Mouse (Mus musculus) hindbrain, postnatal 0 days (tissue): ENCODE measurements around the gene Cyp2f2. TPM values are rescaled to one million over a fixed set of nuclear protein-coding genes. Genes with fewer than 3 reads are reported as not detected.

Experiments used
- ATAC-seq: fragments of 200-750 bp; cut with Nextera tagmentation; 2 replicates; pipeline ENCODE4 v1.8.0; 2017; ENCODE audit warnings: mild to moderate bottlenecking, moderate TSS enrichment, moderate library complexity
- DNase-seq: peaks from one replicate; pipeline ENCODE4 v3.0.0-alpha.2; 2015; ENCODE audit warnings: low spot score
- H3K27ac ChIP-seq: fragments of 300-500 bp; sonication (generic); 2 replicates; pipeline ENCODE4 v1.5.1; 2014; ENCODE audit warnings: mild to moderate bottlenecking
- H3K27me3 ChIP-seq: fragments of 300-500 bp; sonication (generic); 2 replicates; pipeline ENCODE4 v1.6.1; 2014; ENCODE audit warnings: low read length, mixed read lengths; ENCODE audit not compliant: insufficient read depth
- H3K36me3 ChIP-seq: fragments of 300-500 bp; sonication (generic); 2 replicates; pipeline ENCODE4 v1.6.1; 2014; ENCODE audit warnings: low read length, mixed read lengths; ENCODE audit not compliant: insufficient read depth
- H3K4me1 ChIP-seq: fragments of 300-500 bp; sonication (generic); 2 replicates; pipeline ENCODE4 v1.6.1; 2014; ENCODE audit warnings: antibody characterized with exemption, low read length, mixed read lengths; ENCODE audit not compliant: insufficient read depth
- H3K4me2 ChIP-seq: fragments of 300-500 bp; sonication (generic); 2 replicates; pipeline ENCODE4 v1.6.1; 2014; ENCODE audit warnings: low read depth, mild to moderate bottlenecking, low read length, moderate library complexity, mixed read lengths
- H3K4me3 ChIP-seq: fragments of 300-500 bp; sonication (generic); 2 replicates; pipeline ENCODE4 v1.5.1; 2014; ENCODE audit warnings: low read length
- H3K9ac ChIP-seq: fragments of 300-500 bp; sonication (generic); replicated peaks from 2 replicates; pipeline ENCODE4 v1.6.1; 2014; ENCODE audit warnings: mild to moderate bottlenecking, low read length, moderate library complexity, mixed read lengths
- H3K9me3 ChIP-seq: fragments of 300-500 bp; sonication (generic); 2 replicates; pipeline ENCODE4 v1.6.1; 2016; ENCODE audit warnings: low read length, mixed read lengths
- CTCF ChIP-seq: IDR thresholded peaks from 2 replicates; pipeline ENCODE4 v1.5.1; 2016; ENCODE audit warnings: antibody characterized with exemption, control low read depth, low read depth
- WGBS: fragments of 180-500 bp; shearing (Covaris S2); extraction: QIAGEN DNeasy Blood & Tissue Kit; methylation state at CpG from one replicate; pipeline ENCODE4 v1.1.7; 2014; 5-methylcytosine and 5-hydroxymethylcytosine counted together
- polyA plus RNA-seq: library from polyadenylated mRNA; unstranded; fragments of >200 nt; fragmentation: Nextera tagmentation; extraction: Ambion mirVana; gene quantifications from 2 replicates; pipeline ENCODE4 v1.2.1, GENCODE M21; 2015
- total RNA-seq: library from RNA; depleted of rRNA; stranded (reverse); fragments of >200 nt; gene quantifications from 2 replicates; pipeline ENCODE4 v1.2.3, GENCODE M21; 2014

Gene Cyp2f2
- total and polyA plus RNA-seq, 2 experiments from 2014 or later: 0.36 TPM; not detected in 1

DNA sequence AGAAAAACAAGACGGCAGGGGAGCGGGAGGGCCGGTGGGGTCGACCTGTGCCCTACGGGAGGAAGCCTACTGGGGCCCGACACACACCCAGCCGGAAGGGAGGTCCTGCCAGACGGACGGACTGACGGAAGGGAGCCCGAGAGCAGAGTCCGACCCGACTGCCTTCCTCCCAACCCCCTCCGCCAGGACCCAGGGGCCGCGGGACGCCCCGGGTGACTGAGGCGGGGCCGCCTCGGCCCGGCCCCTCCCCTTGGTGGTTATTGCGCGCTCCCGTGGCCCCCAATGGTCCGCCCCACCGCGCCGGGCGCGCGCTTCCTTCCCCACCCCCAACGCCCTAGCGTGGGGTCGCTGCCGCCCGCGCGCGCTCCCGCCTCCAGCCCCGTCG, 46.5 kb downstream of the Cyp2f2 start:
- Histone ChIP-seq H3K27me3 (no peaks in the 10 kb centered on the region), H3K9me3 (no peaks in the 10 kb centered on the region), H3K4me2 (peak overlapping the region; percentile 87), H3K36me3 (no peaks in the 10 kb centered on the region), H3K4me3 (peak overlapping the region; percentile 70), H3K27ac (peak overlapping the region; percentile 98), H3K9ac (peak overlapping the region; percentile 84), H3K4me1 (peaks cover 33% of the 10 kb centered on the region)
- WGBS: 0% methylated on average over 10 of the region's 43 CpGs
- ATAC-seq (peak; percentile 67), DNase-seq (peak; percentile 87)
- no peak for TF ChIP-seq CTCF

DNA sequence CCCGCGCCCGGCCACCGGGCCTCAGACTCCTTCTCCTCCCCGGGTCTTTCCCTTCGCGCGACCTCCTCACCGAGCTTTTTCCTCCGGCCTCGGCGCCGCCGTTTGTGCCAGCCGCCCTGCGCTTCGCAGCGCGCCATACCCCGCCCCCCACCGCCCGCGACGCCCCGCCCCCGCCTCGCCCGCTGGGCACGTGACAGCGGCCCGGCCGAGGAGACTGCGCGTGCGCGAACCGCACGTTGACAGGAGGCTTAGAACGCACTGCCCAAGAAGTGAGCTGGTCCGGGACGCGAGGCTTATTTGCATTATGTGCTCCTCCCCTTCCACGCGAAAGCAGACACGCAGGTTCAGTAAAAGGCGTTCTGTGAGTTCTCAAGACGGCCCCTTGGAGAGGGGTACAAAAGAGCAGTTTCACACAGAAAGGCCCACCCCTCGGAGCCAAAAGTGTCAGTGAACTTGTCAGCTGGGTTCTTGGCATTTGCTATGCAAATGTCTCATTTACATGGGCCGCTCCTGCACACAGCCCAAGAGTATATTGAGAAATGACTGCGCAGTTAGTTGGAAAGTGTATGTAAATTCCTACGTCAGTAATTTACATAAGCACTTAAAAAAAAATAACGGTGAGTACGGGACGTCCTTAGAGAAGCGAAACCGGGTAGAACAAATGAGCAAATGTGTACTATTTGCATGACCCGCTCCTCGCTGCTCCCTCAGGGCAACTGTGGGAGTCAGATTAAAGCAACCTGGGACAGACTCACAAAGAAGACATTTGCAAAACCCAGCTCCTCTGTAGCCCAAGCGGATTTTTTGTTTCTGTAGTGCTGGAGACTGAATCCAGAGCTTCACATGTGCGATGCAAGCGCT, 47.1 kb downstream of the Cyp2f2 start, which contains the start of gene Egln2:
TSS of gene Egln2 (minus strand) at position 189 of the 861 bp plus-strand sequence.
- peak; percentile 83 for ATAC-seq
- TF ChIP-seq CTCF: no peak
- 2% methylated on average over 53 of the region's 61 CpGs for WGBS
- Histone ChIP-seq H3K4me1 (peaks cover 33% of the 10 kb centered on the region), H3K9me3 (no peaks in the 10 kb centered on the region), H3K36me3 (0 out of 2 replicates have a peak, but pooled peaks cover 2% of the 10 kb centered on the region), H3K9ac (peak within 1 kb of the TSS; percentile 84), H3K4me3 (peak within 1 kb of the TSS; percentile 70), H3K4me2 (peak within 1 kb of the TSS; percentile 87), H3K27ac (peak within 1 kb of the TSS; percentile 98), H3K27me3 (no peaks in the 10 kb centered on the region)
- peak; percentile 97 for DNase-seq

DNA sequence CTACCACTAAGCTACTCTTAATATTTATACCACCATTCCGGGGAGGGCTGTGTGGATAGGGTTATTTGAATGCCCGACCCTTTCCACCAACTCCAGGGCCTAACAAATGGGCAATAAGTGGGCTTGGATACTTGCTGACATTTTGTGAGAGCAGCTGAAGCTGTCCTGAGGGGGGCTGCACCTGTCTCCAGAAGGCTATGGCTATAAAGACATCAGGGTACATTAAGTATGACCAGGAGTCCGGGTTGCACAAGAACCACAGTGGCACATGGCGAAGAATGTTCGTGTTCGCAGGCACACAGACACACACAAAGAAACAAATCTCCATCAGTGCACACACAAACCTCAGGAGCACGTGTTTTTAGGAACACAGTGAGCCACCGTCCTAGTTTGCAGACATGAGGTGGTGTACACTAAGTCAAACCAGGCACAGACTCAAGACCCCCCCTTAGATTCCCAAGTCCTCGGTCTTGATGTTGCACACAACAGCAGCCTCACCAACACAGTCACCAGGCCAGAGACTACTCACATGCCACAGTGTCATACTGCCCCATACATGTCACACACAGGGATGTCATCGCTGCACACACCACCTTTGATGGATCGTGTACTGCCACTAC, 47.9 kb downstream of the Cyp2f2 start:
- Histone ChIP-seq H3K27me3 (no peaks in the 10 kb centered on the region), H3K4me2 (peak overlapping the region; percentile 87), H3K27ac (peak overlapping the region; percentile 98), H3K9me3 (no peaks in the 10 kb centered on the region), H3K4me3 (peak overlapping the region; percentile 70), H3K4me1 (peaks cover 33% of the 10 kb centered on the region), H3K36me3 (peaks cover 9% of the 10 kb centered on the region; the same call in 1 of the 2 replicates), H3K9ac (peak overlapping the region; percentile 84; the same call in 1 of the 2 replicates)
- WGBS: 67% methylated on average over 11 of the region's 11 CpGs
- no peak for DNase-seq
- no peak for ATAC-seq
- TF ChIP-seq CTCF: no peak

GRCm38 (mm10) chr7:27168371-27168770, 48.7 kb downstream of the Cyp2f2 start:
- no peaks in the 10 kb centered on the region for H3K27me3 ChIP-seq
- DNase-seq: no peak
- H3K27ac ChIP-seq: no peak overlapping the region
- ATAC-seq: no peak
- no peak overlapping the region for H3K4me3 ChIP-seq
- H3K9ac ChIP-seq: no peak overlapping the region
- TF ChIP-seq CTCF: no peak
- peaks cover 16% of the 10 kb centered on the region; the same call in 1 of the 2 replicates for H3K36me3 ChIP-seq
- H3K9me3 ChIP-seq: no peaks in the 10 kb centered on the region
- WGBS: 94% methylated on average over 5 of the region's 5 CpGs
- peaks cover 25% of the 10 kb centered on the region for H3K4me1 ChIP-seq
- H3K4me2 ChIP-seq: no peak overlapping the region

DNA sequence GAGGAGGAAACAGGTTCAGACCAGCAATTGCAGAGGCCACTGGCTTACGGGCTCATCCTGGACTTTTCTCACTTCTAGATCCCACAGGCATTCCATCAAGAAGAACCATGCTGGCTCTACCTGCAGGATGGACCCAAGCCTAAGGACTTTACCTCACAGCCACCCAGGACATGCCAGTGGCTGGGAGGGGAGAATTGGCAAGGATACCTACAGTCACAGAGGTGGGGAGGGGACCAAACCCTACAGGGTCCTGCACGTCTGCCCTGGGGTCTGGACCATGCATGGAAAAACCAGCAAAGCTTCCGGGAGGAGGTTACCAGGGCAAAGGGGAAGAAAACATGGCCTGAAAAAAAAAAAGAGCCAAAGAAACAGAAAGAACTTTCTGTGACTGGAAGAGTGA, 51.3 kb downstream of the Cyp2f2 start:
- WGBS: 85% methylated on average over 3 of the region's 3 CpGs
- peaks cover 25% of the 10 kb centered on the region for H3K36me3 ChIP-seq
- no peaks in the 10 kb centered on the region for H3K4me1 ChIP-seq
- no peak for DNase-seq
- no peak for ATAC-seq
- no peak overlapping the region for H3K27ac ChIP-seq
- no peak for TF ChIP-seq CTCF
- no peak overlapping the region for H3K4me3 ChIP-seq
- H3K9ac ChIP-seq: no peak overlapping the region
- no peak overlapping the region for H3K4me2 ChIP-seq
- no peaks in the 10 kb centered on the region for H3K9me3 ChIP-seq
- H3K27me3 ChIP-seq: no peaks in the 10 kb centered on the region

- no peak for TF ChIP-seq CTCF
- H3K4me1 ChIP-seq: peaks cover 7% of the 10 kb centered on the region
- 98% methylated on average over 15 of the region's 15 CpGs for WGBS
- H3K4me3 ChIP-seq: no peak overlapping the region
- no peak overlapping the region for H3K9ac ChIP-seq
- no peak overlapping the region for H3K4me2 ChIP-seq
- H3K27ac ChIP-seq: no peak overlapping the region
- H3K36me3 ChIP-seq: peaks cover 25% of the 10 kb centered on the region
- ATAC-seq: no peak
- no peaks in the 10 kb centered on the region for H3K27me3 ChIP-seq
- no peaks in the 10 kb centered on the region for H3K9me3 ChIP-seq
- DNase-seq: no peak
These were observed 54.8 kb downstream of the Cyp2f2 start for GRCm38 (mm10) chr7:27174496-27174895.
